Mouse (Mus musculus) embryonic fibroblast, embryonic 13.5 days (primary cell): Measurements from ENCODE around the gene 6030458C11Rik.

Source experiments
- CTCF ChIP-seq: IDR thresholded peaks from 2 replicates; pipeline ENCODE4 v1.5.1; 2011; ENCODE audit warnings: mild to moderate bottlenecking, control low read depth, low read length, moderate library complexity, borderline replicate concordance; ENCODE audit not compliant: insufficient read depth
- POLR2A ChIP-seq: IDR thresholded peaks from 2 replicates; pipeline ENCODE4 v1.6.1; 2011; ENCODE audit warnings: low read depth, mild to moderate bottlenecking, control low read depth, low read length, moderate library complexity

DNA sequence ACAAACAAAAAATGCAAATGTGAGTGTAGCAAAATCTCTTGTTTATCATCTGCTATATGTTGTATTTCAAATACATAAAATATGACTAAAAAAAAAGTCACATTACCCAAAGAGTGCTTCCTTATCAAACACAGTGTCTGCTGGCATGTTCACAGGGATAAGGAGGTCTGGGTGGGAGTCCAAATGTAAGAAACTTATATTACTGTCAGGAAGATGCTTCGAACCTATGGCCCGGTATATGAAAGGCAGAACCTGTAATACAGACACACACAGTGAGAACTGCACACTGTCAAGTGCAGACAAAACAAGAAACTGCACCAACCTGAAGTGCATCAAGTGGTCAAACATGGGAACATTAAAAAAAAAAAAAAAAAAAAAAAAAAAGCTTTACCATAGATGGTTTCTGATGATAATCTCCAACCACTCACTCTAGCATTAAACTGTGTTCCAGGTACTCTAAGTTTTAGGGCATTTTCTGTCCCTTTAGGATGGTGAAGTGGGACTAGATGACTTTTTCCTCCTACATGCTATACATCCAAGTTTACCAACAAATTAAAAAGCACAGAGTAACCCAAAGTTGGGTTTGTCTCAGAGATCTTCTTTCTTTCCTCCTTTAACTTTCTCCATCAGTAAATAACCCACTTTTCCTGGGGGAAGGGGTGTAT lies 862 bp downstream of the 6030458C11Rik start:
- TF ChIP-seq POLR2A = no peak
- TF ChIP-seq CTCF = no peak
